Mouse (Mus musculus) liver, adult 2 months (tissue): Measurements from ENCODE around the gene Slc25a47. TPM values are rescaled to one million over a fixed set of nuclear protein-coding genes. Genes with fewer than 3 reads are reported as not detected.

Experiments
- DNase-seq: peaks from one replicate; pipeline ENCODE4 v3.0.0-alpha.2; 2011; ENCODE audit warnings: low read depth, low spot score; ENCODE audit errors: extremely low read depth
- H3K27ac ChIP-seq: fragments of 200-500 bp; replicated peaks from 2 replicates; pipeline ENCODE4 v1.5.1; 2012; ENCODE audit warnings: low read depth, mild to moderate bottlenecking, control low read depth, inconsistent platforms, low read length; ENCODE audit not compliant: insufficient read depth
- H3K27me3 ChIP-seq: fragments of 200-500 bp; 2 replicates; pipeline ENCODE4 v1.6.1; 2012; ENCODE audit warnings: mild to moderate bottlenecking, moderate library complexity, low read length, inconsistent platforms; ENCODE audit not compliant: control insufficient read depth, insufficient read depth
- H3K36me3 ChIP-seq: fragments of 200-500 bp; 2 replicates; pipeline ENCODE4 v1.6.1; 2012; ENCODE audit warnings: low read length, inconsistent platforms; ENCODE audit not compliant: control insufficient read depth, insufficient read depth
- H3K4me1 ChIP-seq: fragments of 200-500 bp; 2 replicates; pipeline ENCODE4 v1.6.1; 2011; ENCODE audit warnings: low read length; ENCODE audit not compliant: control insufficient read depth, insufficient read depth
- H3K4me3 ChIP-seq: fragments of 200-500 bp; 2 replicates; pipeline ENCODE4 v1.5.1; 2011; ENCODE audit warnings: low read depth, mild to moderate bottlenecking, control low read depth, low read length, moderate library complexity; ENCODE audit not compliant: insufficient read depth
- H3K79me2 ChIP-seq: fragments of 200-500 bp; 2 replicates; pipeline ENCODE4 v1.6.1; 2012; ENCODE audit warnings: inconsistent platforms, mild to moderate bottlenecking, low read length, moderate library complexity; ENCODE audit not compliant: control insufficient read depth, insufficient read depth
- H3K9ac ChIP-seq: fragments of 200-500 bp; 2 replicates; pipeline ENCODE4 v1.6.1; 2012; ENCODE audit warnings: low read depth, mild to moderate bottlenecking, control low read depth, inconsistent platforms, low read length
- CTCF ChIP-seq: fragments of 200-500 bp; IDR thresholded peaks from 2 replicates; pipeline ENCODE4 v1.5.1; 2011; ENCODE audit warnings: low read depth, low read length, control low read depth
- POLR2A ChIP-seq: fragments of 200-500 bp; IDR thresholded peaks from 2 replicates; pipeline ENCODE4 v1.6.1; 2011; ENCODE audit warnings: low read length, control low read depth; ENCODE audit not compliant: insufficient read depth; ENCODE audit errors: extremely low read depth
- WGBS: fragments of 180-500 bp; shearing (Covaris S2); methylation state at CpG from one replicate; pipeline ENCODE4 v1.1.7; 2018; 5-methylcytosine and 5-hydroxymethylcytosine counted together
- polyA plus RNA-seq: library from polyadenylated mRNA; depleted of rRNA; stranded (reverse); fragments of >200 nt; gene quantifications from 2 replicates; pipeline ENCODE4 v1.2.3, GENCODE M21; 2012
- total RNA-seq: library from RNA; depleted of rRNA; stranded (reverse); fragments of >200 nt; gene quantifications from 2 replicates; pipeline ENCODE4 v1.2.3, GENCODE M21; 2014

The Slc25a47 gene
- total and polyA plus RNA-seq, 2 experiments: 616 to 626 TPM

- H3K79me2 ChIP-seq: no peaks in the 10 kb centered on the region
- H3K36me3 ChIP-seq: peaks cover 9% of the 10 kb centered on the region; the same call in 1 of the 2 replicates
- H3K9ac ChIP-seq: peak overlapping the region; percentile 48
- H3K4me3 ChIP-seq: no peak overlapping the region; the same call in 1 of the 2 replicates
- peak; percentile 99 for DNase-seq
- 17% methylated on average over 4 of the region's 4 CpGs for WGBS
- H3K27ac ChIP-seq: peak overlapping the region; percentile 82
- H3K4me1 ChIP-seq: peaks cover 14% of the 10 kb centered on the region
- H3K27me3 ChIP-seq: no peaks in the 10 kb centered on the region
- no peak for TF ChIP-seq POLR2A
- TF ChIP-seq CTCF: no peak
These were observed 13.7 kb downstream of the Slc25a47 start for GRCm38 (mm10) chr12:108849488-108850022.

- H3K79me2 ChIP-seq: no peaks in the 10 kb centered on the region
- peak overlapping the region; percentile 82 for H3K27ac ChIP-seq
- no peaks in the 10 kb centered on the region for H3K27me3 ChIP-seq
- H3K36me3 ChIP-seq: peaks cover 9% of the 10 kb centered on the region; the same call in 1 of the 2 replicates
- WGBS: 7% methylated on average over 8 of the region's 8 CpGs
- TF ChIP-seq POLR2A (no peak), CTCF (no peak)
- peaks cover 18% of the 10 kb centered on the region for H3K4me1 ChIP-seq
- no peak overlapping the region; the same call in 1 of the 2 replicates for H3K4me3 ChIP-seq
- DNase-seq: peak; percentile 100
- H3K9ac ChIP-seq: peak overlapping the region; percentile 48
These were observed 14.3 kb downstream of the Slc25a47 start for GRCm38 (mm10) chr12:108850129-108850528.

GRCm38 (mm10) chr12:108850886-108851285 lies 15.0 kb downstream of the Slc25a47 start:
- Histone ChIP-seq H3K27ac (peak overlapping the region; percentile 88), H3K4me3 (peak overlapping the region; percentile 73), H3K79me2 (no peaks in the 10 kb centered on the region), H3K4me1 (peaks cover 18% of the 10 kb centered on the region), H3K36me3 (peaks cover 15% of the 10 kb centered on the region; the same call in 1 of the 2 replicates), H3K9ac (peak overlapping the region; percentile 79), H3K27me3 (no peaks in the 10 kb centered on the region)
- WGBS: 30% methylated on average over 8 of the region's 8 CpGs
- TF ChIP-seq POLR2A: no peak
- TF ChIP-seq CTCF: no peak
- DNase-seq: peak; percentile 99

DNA sequence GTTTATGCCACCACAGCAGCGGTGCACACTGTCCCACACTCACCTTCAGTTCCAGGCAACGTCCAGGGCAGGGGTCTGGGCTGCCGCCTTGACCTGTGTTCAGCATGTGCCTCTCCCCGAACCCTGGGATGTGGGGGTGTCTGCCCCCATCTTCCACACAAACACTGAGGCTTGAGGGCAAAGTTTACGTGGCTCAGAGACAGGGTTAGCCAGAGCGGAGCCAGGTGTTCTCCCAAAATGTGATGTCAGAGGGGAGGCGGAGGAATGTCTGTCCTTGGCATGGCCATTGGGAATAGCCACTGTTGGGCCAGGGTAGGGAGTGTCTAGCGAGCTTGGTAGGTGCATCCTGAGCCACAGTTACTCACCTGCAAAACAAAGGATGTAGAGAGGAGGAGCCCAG lies 17.0 kb downstream of the Slc25a47 start:
- Histone ChIP-seq H3K27ac (peak overlapping the region; percentile 81), H3K36me3 (peaks cover 15% of the 10 kb centered on the region; the same call in 1 of the 2 replicates), H3K79me2 (no peaks in the 10 kb centered on the region), H3K27me3 (no peaks in the 10 kb centered on the region), H3K9ac (peak overlapping the region; percentile 79), H3K4me1 (peaks cover 18% of the 10 kb centered on the region), H3K4me3 (peak overlapping the region; percentile 73)
- 25% methylated on average over 8 of the region's 8 CpGs for WGBS
- peak; percentile 85 for DNase-seq
- TF ChIP-seq POLR2A (no peak), CTCF (no peak)

DNA sequence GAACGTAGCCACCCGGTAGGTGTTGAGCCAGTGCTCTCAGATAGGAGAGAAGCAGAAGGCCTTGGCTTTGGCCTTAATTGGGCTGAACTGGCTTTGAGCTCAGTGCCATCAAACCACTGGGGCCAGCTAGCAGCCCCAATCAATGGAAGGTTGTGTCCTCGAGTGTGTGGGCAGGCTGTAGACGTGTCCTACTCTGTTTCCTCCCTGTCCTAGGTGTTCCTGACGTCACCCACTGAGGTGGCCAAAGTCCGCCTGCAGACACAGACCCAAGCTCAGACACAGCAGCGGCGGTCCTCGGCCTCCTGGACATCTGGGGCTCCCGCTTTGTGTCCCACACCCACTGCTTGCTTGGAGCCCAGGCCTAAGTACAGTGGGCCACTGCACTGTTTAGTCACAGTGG lies 19.2 kb downstream of the Slc25a47 start:
- WGBS: 28% methylated on average over 10 of the region's 10 CpGs
- H3K9ac ChIP-seq: peak overlapping the region; percentile 79
- peak overlapping the region; percentile 81 for H3K27ac ChIP-seq
- peak; percentile 93 for DNase-seq
- H3K36me3 ChIP-seq: peaks cover 15% of the 10 kb centered on the region; the same call in 1 of the 2 replicates
- H3K4me1 ChIP-seq: peaks cover 9% of the 10 kb centered on the region; the same call in 1 of the 2 replicates
- no peaks in the 10 kb centered on the region for H3K27me3 ChIP-seq
- H3K79me2 ChIP-seq: no peaks in the 10 kb centered on the region
- H3K4me3 ChIP-seq: peak overlapping the region; percentile 73
- TF ChIP-seq CTCF (no peak), POLR2A (no peak)

DNA sequence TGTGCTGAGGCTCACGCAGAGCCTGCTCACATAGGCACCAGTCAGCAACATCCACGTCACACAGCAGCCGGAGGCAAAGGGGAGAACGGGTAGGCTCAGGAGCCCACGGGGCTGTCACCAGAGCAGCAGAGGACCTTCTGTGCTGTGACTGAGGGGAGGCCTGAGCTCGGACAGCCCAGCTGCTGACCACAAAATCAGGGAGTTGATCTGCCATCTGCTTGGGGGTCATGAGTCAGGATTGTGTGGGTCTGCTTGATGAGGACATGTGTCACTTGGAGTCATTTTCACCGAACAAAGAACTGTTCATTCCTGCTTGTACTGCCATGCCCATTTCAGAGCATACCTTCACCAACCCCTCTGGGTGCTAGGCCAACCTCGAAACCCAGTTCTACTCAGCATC lies 20.3 kb downstream of the Slc25a47 start:
- Histone ChIP-seq H3K27me3 (no peaks in the 10 kb centered on the region), H3K36me3 (peaks cover 15% of the 10 kb centered on the region; the same call in 1 of the 2 replicates), H3K4me3 (no peak overlapping the region; the same call in 1 of the 2 replicates), H3K4me1 (peaks cover 9% of the 10 kb centered on the region; the same call in 1 of the 2 replicates), H3K27ac (peak overlapping the region; percentile 77), H3K79me2 (no peaks in the 10 kb centered on the region), H3K9ac (peak overlapping the region; percentile 70)
- DNase-seq: no peak
- TF ChIP-seq CTCF (no peak), POLR2A (no peak)
- 77% methylated on average over 8 of the region's 8 CpGs for WGBS
